Mouse (Mus musculus) CH12.LX (cell line): ENCODE measurements at regions not wholly inside any gene's neighbourhood (a gene's known extent, or its start where the extent isn't known, plus 50 kb on each side); places are given as distances from the start of the nearest gene placed in this dataset.

Source experiments
- DNase-seq: peaks from one replicate; pipeline ENCODE4 v3.0.0-alpha.2; 2013; ENCODE audit errors: extremely low read depth
- H3K27ac ChIP-seq: 2 replicates; pipeline ENCODE4 v1.5.1; 2012; ENCODE audit warnings: low read depth, mild to moderate bottlenecking, control low read depth, moderate library complexity; ENCODE audit not compliant: insufficient read depth
- H3K27me3 ChIP-seq: replicated peaks from 2 replicates; pipeline ENCODE3; 2012; ENCODE audit warnings: inconsistent platforms
- H3K36me3 ChIP-seq, 2 experiments: replicated peaks in 1 of 2; 2 replicates each; pipeline versions ENCODE3 to v1.6.1; 2012; ENCODE audit warnings: inconsistent platforms in 1 of 2, low read length in 1 of 2, mild to moderate bottlenecking in 1 of 2, mixed read lengths in 1 of 2, moderate library complexity in 1 of 2; ENCODE audit not compliant: control insufficient read depth in 1 of 2, insufficient read depth in 1 of 2
- H3K4me1 ChIP-seq, 2 experiments: 2 replicates each; pipeline ENCODE4 v1.6.1; 2012; ENCODE audit warnings: inconsistent platforms in 1 of 2, moderate library complexity in 1 of 2; ENCODE audit not compliant: insufficient read depth in 2 of 2, control insufficient read depth in 1 of 2
- H3K4me2 ChIP-seq: 2 replicates; pipeline ENCODE4 v1.6.1; 2012; ENCODE audit warnings: low read depth, mild to moderate bottlenecking, control low read depth; ENCODE audit not compliant: poor library complexity, insufficient read depth, severe bottlenecking
- H3K4me3 ChIP-seq, 3 experiments: fragments of 150-350 bp in 1 of 3; sonication (generic) in 1 of 3; replicated peaks in 1 of 3; 2 replicates each; pipeline versions ENCODE3 to v1.5.1; 2011 to 2012; ENCODE audit warnings: low read depth in 2 of 3, low read length in 2 of 3, mild to moderate bottlenecking in 2 of 3, moderate library complexity in 2 of 3, control low read depth in 1 of 3, improper control_type of control experiment in 1 of 3, inconsistent platforms in 1 of 3, mixed read lengths in 1 of 3; ENCODE audit not compliant: poor library complexity in 1 of 3
- H3K79me2 ChIP-seq: replicated peaks from 2 replicates; pipeline ENCODE4 v1.6.1; 2012; ENCODE audit warnings: mild to moderate bottlenecking, moderate library complexity; ENCODE audit not compliant: control insufficient read depth, poor library complexity, insufficient read depth, severe bottlenecking; ENCODE audit errors: extremely low read depth
- H3K9ac ChIP-seq: 2 replicates; pipeline ENCODE4 v1.6.1; 2012; ENCODE audit warnings: low read depth, mild to moderate bottlenecking, control low read depth, moderate library complexity; ENCODE audit not compliant: insufficient read depth
- H3K9me3 ChIP-seq: replicated peaks from 2 replicates; pipeline ENCODE3; 2012; ENCODE audit warnings: low read length, inconsistent platforms, mixed read lengths
- BHLHE40 ChIP-seq: IDR thresholded peaks from 2 replicates; pipeline ENCODE4 v1.6.1; 2011; ENCODE audit warnings: mild to moderate bottlenecking, low read depth, low read length, improper control_type of control experiment
- CHD2 ChIP-seq: IDR thresholded peaks from 2 replicates; pipeline ENCODE4 v1.6.1; 2011; ENCODE audit warnings: low read length, improper control_type of control experiment
- CTCF ChIP-seq, 2 experiments: IDR thresholded peaks in 1 of 2; conservative IDR thresholded peaks in 1 of 2; 2 replicates each; pipeline ENCODE4 v1.5.1; 2011 to 2012; ENCODE audit warnings: low read depth in 2 of 2, low read length in 2 of 2, improper control_type of control experiment in 1 of 2, inconsistent platforms in 1 of 2, mild to moderate bottlenecking in 1 of 2, moderate library complexity in 1 of 2
- E2F4 ChIP-seq: IDR thresholded peaks from 2 replicates; pipeline ENCODE4 v1.6.1; 2011; ENCODE audit warnings: low read depth, low read length, improper control_type of control experiment; ENCODE audit not compliant: insufficient replicate concordance
- ELF1 ChIP-seq: IDR thresholded peaks from 2 replicates; pipeline ENCODE4 v1.6.1; 2014; ENCODE audit warnings: low read depth, mild to moderate bottlenecking, inconsistent platforms, low read length, improper control_type of control experiment
- ETS1 ChIP-seq: conservative IDR thresholded peaks from 2 replicates; pipeline ENCODE4 v1.6.1; 2012; ENCODE audit warnings: low read depth, mild to moderate bottlenecking, inconsistent platforms, low read length, improper control_type of control experiment, moderate library complexity
- GABPA ChIP-seq: IDR thresholded peaks from 2 replicates; pipeline ENCODE4 v1.6.1; 2012; ENCODE audit warnings: low read depth, low read length, improper control_type of control experiment, inconsistent platforms; ENCODE audit not compliant: insufficient replicate concordance
- HCFC1 ChIP-seq: IDR thresholded peaks from 2 replicates; pipeline ENCODE4 v1.6.1; 2012; ENCODE audit warnings: low read depth, mild to moderate bottlenecking, inconsistent platforms, low read length, improper control_type of control experiment
- JUND ChIP-seq: conservative IDR thresholded peaks from 2 replicates; pipeline ENCODE4 v1.6.1; 2011; ENCODE audit warnings: low read depth, low read length, improper control_type of control experiment
- KAT2A ChIP-seq: IDR thresholded peaks from 2 replicates; pipeline ENCODE4 v1.6.1; 2012; ENCODE audit warnings: low read length, improper control_type of control experiment, inconsistent platforms; ENCODE audit not compliant: insufficient replicate concordance
- MAX ChIP-seq: IDR thresholded peaks from 2 replicates; pipeline ENCODE4 v1.6.1; 2011; ENCODE audit warnings: low read length, improper control_type of control experiment
- MXI1 ChIP-seq: IDR thresholded peaks from 2 replicates; pipeline ENCODE4 v1.6.1; 2011; ENCODE audit warnings: mild to moderate bottlenecking, low read depth, low read length, improper control_type of control experiment
- MYC ChIP-seq: IDR thresholded peaks from 2 replicates; pipeline ENCODE4 v1.6.1; 2011; ENCODE audit warnings: low read depth, mild to moderate bottlenecking, improper control_type of control experiment, low read length
- NELFE ChIP-seq: IDR thresholded peaks from 2 replicates; pipeline ENCODE4 v1.6.1; 2011; ENCODE audit warnings: low read depth, low read length, improper control_type of control experiment
- NRF1 ChIP-seq: IDR thresholded peaks from 2 replicates; pipeline ENCODE4 v1.6.1; 2014; ENCODE audit warnings: low read depth, mild to moderate bottlenecking, inconsistent platforms, low read length, improper control_type of control experiment, moderate library complexity
- PAX5 ChIP-seq: IDR thresholded peaks from 2 replicates; pipeline ENCODE4 v1.6.1; 2012; ENCODE audit warnings: low read length, inconsistent platforms, mixed read lengths
- POLR2A ChIP-seq: IDR thresholded peaks from 2 replicates; pipeline ENCODE4 v1.6.1; 2011; ENCODE audit warnings: low read depth, mild to moderate bottlenecking, improper control_type of control experiment, low read length
- POLR2AphosphoS2 ChIP-seq: IDR thresholded peaks from 2 replicates; pipeline ENCODE4 v1.6.1; 2011; ENCODE audit warnings: low read depth, low read length, improper control_type of control experiment
- RAD21 ChIP-seq: IDR thresholded peaks from 2 replicates; pipeline ENCODE4 v1.6.1; 2011; ENCODE audit warnings: low read depth, mild to moderate bottlenecking, low read length, improper control_type of control experiment, moderate library complexity
- SIN3A ChIP-seq: IDR thresholded peaks from 2 replicates; pipeline ENCODE4 v1.6.1; 2012; ENCODE audit warnings: low read length, improper control_type of control experiment, inconsistent platforms
- SMC3 ChIP-seq: IDR thresholded peaks from 2 replicates; pipeline ENCODE4 v1.6.1; 2011; ENCODE audit warnings: low read depth, low read length, improper control_type of control experiment
- UBTF ChIP-seq: IDR thresholded peaks from 2 replicates; pipeline ENCODE4 v1.6.1; 2012; ENCODE audit warnings: low read depth, mild to moderate bottlenecking, inconsistent platforms, low read length, improper control_type of control experiment, moderate library complexity
- USF1 ChIP-seq: IDR thresholded peaks from 2 replicates; pipeline ENCODE4 v1.6.1; 2014; ENCODE audit warnings: low read depth, mild to moderate bottlenecking, inconsistent platforms, low read length, improper control_type of control experiment
- ZKSCAN1 ChIP-seq: IDR thresholded peaks from 2 replicates; pipeline ENCODE4 v1.6.1; 2012; ENCODE audit warnings: low read depth, inconsistent platforms, low read length, improper control_type of control experiment, borderline replicate concordance
- ZMIZ1 ChIP-seq: IDR thresholded peaks from 2 replicates; pipeline ENCODE4 v1.6.1; 2012; ENCODE audit warnings: low read depth, mild to moderate bottlenecking, inconsistent platforms, low read length, improper control_type of control experiment
- ZNF384 ChIP-seq: IDR thresholded peaks from 2 replicates; pipeline ENCODE4 v1.6.1; 2012; ENCODE audit warnings: low read depth, low read length, improper control_type of control experiment, inconsistent platforms
- dilution Hi-C: fragments of 300-500 bp; cut with MboI; formaldehyde crosslinking; loops from 2 replicates; pipeline ENCODE4 v1.14.3; 2020; ENCODE audit warnings: low sequenced_read_pairs; ENCODE audit not compliant: extremely low pct_unique_long_range_greater_than_20kb, extremely low pct_ligation_motif_present
- in situ Hi-C: fragments of 300-500 bp; cut with MboI; formaldehyde crosslinking; loops from 3 replicates; pipeline ENCODE4 v1.14.3; 2019; ENCODE audit warnings: low sequenced_read_pairs, low pct_ligation_motif_present, low pct_unique_long_range_greater_than_20kb, mixed read lengths

- DNase-seq = no peak
- Histone ChIP-seq H3K9ac (peak overlapping the region; percentile 54), H3K4me3 (no peak overlapping the region), H3K9me3 (no peaks in the 10 kb centered on the region), H3K4me1 (peaks cover 16 to 83% of the 10 kb centered on the region in 2 experiments; a peak in 3 of 4 replicates), H3K4me2 (peak overlapping the region; percentile 96), H3K27ac (peak overlapping the region; percentile 45; the same call in 1 of the 2 replicates), H3K36me3 (peaks cover 0 to 35% of the 10 kb centered on the region in 2 experiments)
- TF ChIP-seq JUND (no peak), ZMIZ1 (no peak), ZKSCAN1 (no peak)
- TF ChIP-seq, all 38 proteins: peak for 0
- in situ Hi-C loops = no loop called here
- H3K79me2 ChIP-seq = peaks cover 61% of the 10 kb centered on the region
- no peaks in the 10 kb centered on the region for H3K27me3 ChIP-seq
- dilution Hi-C loops = no loop called here
These were observed 172.7 kb upstream of the Zc3h12c start for GRCm38 (mm10) chr9:52341029-52341428.

- Histone ChIP-seq H3K79me2 (peaks cover 63% of the 10 kb centered on the region), H3K4me3 (no peak overlapping the region), H3K9ac (no peak overlapping the region), H3K4me1 (peaks cover 14 to 80% of the 10 kb centered on the region in 2 experiments), H3K27ac (peak overlapping the region; percentile 38; the same call in 1 of the 2 replicates), H3K36me3 (peaks cover 7 to 49% of the 10 kb centered on the region in 2 experiments), H3K9me3 (no peaks in the 10 kb centered on the region), H3K4me2 (peak overlapping the region; percentile 29; the same call in 1 of the 2 replicates), H3K27me3 (no peaks in the 10 kb centered on the region)
- in situ Hi-C loops (no loop called here), dilution Hi-C loops (no loop called here)
- no peak; the same call in 1 of the 2 replicates for TF ChIP-seq NELFE
- no peak for TF ChIP-seq MYC
- no peak for TF ChIP-seq USF1
- no peak for TF ChIP-seq JUND
- no peak for TF ChIP-seq ZKSCAN1
- no peak for TF ChIP-seq ETS1
- TF ChIP-seq ZNF384 = no peak
- TF ChIP-seq SMC3 = no peak
- no peak for TF ChIP-seq E2F4
- TF ChIP-seq ELF1 = no peak
- no peak for TF ChIP-seq BHLHE40
- no peak for TF ChIP-seq POLR2A
- no peak for DNase-seq
These were observed 169.5 kb upstream of the Zc3h12c start for GRCm38 (mm10) chr9:52337786-52338322.

GRCm38 (mm10) chr9:52334767-52335166 lies 166.4 kb upstream of the Zc3h12c start:
- Histone ChIP-seq H3K79me2 (peaks cover 46% of the 10 kb centered on the region), H3K27me3 (no peaks in the 10 kb centered on the region), H3K4me3 (no peak overlapping the region), H3K4me2 (peak overlapping the region; percentile 77), H3K27ac (no peak overlapping the region), H3K9ac (peak overlapping the region; percentile 43), H3K4me1 (peaks cover 22 to 81% of the 10 kb centered on the region in 2 experiments), H3K36me3 (peaks cover 12 to 68% of the 10 kb centered on the region in 2 experiments), H3K9me3 (no peaks in the 10 kb centered on the region)
- DNase-seq = no peak
- in situ Hi-C loops = no loop called here
- dilution Hi-C loops = no loop called here
- TF ChIP-seq SIN3A = no peak
- no peak for TF ChIP-seq ZMIZ1
- no peak for TF ChIP-seq CTCF (conservative IDR thresholded peaks at IDR 0.05 in 1 of 2, IDR thresholded peaks at IDR 0.05 in 1 of 2; ENCODE audit: low read depth in 2 of 2, low read length in 2 of 2)
- TF ChIP-seq HCFC1 = no peak
- no peak for TF ChIP-seq POLR2AphosphoS2
- TF ChIP-seq MXI1 = no peak
- TF ChIP-seq NRF1 = no peak
- TF ChIP-seq MYC = 0 out of 2 replicates have a peak, but pooled peaks have one; percentile 20
- TF ChIP-seq MAX = 0 out of 2 replicates have a peak, but pooled peaks have one; percentile 18
- no peak for TF ChIP-seq UBTF
- TF ChIP-seq RAD21 = no peak
- no peak for TF ChIP-seq SMC3
- TF ChIP-seq E2F4 = no peak
- TF ChIP-seq CHD2 = no peak
- TF ChIP-seq GABPA = no peak
- TF ChIP-seq PAX5 = no peak
- TF ChIP-seq KAT2A = no peak
